Mouse (Mus musculus) Muller cell, postnatal 12 days (primary cell): ENCODE results near the gene Nemf.
"Not testable (repeated sequence)": the region's sequence is repeated elsewhere in the genome, so short reads cannot be mapped to it uniquely, and the experiment has no call there.

Source experiments
- DNase-seq: peaks from one replicate; pipeline ENCODE4 v3.0.0-alpha.2; 2015; ENCODE audit errors: inconsistent ontology term

Gene Nemf

DNA sequence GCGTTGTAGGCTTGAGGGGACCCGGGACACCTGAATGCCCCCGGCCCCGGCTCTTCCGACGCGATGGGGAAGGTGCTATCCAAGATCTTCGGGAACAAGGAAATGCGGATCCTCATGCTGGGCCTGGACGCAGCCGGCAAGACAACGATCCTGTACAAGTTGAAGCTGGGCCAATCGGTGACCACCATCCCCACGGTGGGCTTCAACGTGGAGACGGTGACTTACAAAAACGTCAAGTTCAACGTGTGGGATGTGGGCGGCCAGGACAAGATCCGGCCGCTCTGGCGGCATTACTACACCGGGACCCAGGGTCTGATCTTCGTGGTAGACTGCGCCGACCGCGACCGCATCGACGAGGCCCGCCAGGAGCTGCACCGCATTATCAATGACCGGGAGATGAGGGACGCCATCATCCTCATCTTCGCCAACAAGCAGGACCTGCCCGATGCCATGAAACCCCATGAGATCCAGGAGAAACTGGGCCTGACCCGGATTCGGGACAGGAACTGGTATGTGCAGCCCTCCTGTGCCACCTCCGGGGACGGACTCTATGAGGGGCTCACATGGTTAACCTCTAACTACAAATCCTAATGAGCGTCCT lies 15.9 kb upstream of the Nemf start:
- peak; percentile 36 for DNase-seq

GRCm38 (mm10) chr12:69371854-69372671 lies 15.1 kb upstream of the Nemf start, which contains the start of the genes Arf6 and Gm9887:
Arf6 (plus strand) TSS chr12:69372150.
Gm9887 (minus strand) TSS chr12:69372458.
- peak; percentile 99 for DNase-seq

DNA sequence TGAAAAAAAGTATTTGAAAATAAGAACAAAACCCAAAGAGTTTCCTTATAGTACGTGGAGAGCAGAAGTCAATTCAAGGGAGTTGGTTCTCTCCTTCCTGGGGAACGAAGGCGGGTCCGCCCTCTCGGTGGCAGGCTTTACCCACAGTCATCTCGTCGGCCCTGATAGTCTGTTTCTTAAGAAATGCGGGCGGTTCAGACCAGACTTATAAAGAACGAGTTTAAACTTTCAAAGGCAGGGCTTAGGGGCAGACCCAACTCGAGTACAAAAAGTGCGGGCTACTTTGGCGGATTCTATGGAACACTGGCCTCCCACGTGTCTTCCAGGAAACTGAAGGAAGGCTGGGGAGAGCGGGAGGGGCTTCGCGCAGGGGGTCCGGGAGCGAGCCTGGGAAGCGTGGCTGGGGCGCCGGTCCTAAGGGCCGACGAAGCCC lies 14.5 kb upstream of the Nemf start:
- no peak for DNase-seq

DNA sequence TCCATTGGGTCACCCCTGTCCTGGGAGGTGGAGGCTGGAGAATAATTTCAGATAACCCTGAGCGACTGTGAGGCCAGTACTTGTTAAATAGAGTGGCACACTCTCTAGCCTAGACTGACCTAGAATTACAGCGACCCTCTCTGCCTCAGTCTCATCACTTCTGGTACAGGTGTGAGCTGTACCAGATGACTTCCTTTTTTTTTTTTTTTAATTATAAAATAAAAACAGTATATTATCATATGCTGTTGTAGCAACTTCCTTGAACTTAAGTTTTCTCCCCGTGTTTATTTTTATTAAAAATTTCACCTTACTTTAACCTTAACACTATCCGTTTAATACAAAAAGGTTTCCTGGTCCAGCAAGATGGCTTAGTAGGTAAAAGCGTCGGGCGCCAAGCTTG lies 14.0 kb upstream of the Nemf start:
- DNase-seq: no peak

- DNase-seq: no peak
These were observed 10.6 kb upstream of the Nemf start for GRCm38 (mm10) chr12:69367557-69367956.

DNA sequence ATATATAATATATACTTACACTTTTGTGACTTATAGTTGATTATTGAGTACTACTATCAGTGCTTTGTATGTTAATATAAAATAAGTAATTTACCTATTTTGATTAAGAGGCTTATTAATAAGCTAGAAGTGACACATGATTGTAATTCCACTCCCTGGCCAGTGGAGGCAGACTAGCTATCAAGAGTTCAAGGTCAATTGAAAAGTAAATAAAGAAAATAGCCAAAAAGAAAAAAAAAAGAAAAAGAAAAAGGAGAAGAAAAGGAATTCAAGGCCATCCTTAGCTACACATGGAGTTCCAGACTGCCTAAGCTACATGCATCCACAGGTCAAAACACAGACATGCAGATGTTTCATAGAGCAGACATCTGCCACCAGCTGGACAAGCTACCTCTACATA lies 9.5 kb upstream of the Nemf start:
- no peak for DNase-seq

- DNase-seq: no peak
These were observed 8.8 kb upstream of the Nemf start for GRCm38 (mm10) chr12:69365757-69366156.

DNA sequence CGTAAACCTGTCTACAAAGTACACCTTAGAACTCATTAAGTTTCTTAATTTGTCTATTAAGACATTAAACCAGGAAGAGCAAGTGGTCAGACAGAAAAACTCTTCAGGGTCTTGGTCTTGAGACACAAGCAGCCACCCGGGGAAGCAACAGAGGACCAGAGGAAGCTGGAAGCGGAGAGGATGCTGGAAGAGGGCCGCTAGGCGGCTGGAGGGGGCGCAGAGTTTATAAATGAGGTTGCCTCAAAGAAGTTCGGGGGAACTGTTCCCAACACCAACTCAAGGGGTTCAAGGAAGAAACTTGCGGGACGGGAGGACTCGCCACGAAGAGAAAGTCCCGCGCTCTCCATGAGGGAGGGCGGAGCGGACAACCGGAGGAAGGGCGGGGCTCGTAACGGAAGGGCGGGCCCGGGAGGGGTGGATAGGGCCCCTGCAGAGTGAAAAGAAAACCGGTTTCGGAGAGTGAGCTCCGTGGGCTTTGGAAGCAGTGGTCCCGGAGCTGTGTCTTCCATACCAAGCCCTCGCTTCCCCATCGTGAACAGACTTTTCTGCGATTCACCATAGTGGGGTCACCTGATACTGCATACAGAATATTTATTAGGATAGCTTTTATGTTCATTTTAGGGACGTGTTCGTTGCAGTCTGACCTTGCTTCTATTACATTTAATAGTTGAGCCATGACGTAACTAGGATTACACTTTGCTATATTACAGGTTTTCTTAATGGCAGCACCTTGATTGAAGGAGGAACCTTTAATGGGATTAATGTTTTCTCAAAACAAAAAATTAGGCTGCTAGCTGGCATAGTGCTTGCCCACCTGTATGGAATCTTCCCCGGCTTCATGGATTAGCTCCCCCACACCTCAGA lies 7.2 kb upstream of the Nemf start:
- DNase-seq: peak; percentile 80

DNA sequence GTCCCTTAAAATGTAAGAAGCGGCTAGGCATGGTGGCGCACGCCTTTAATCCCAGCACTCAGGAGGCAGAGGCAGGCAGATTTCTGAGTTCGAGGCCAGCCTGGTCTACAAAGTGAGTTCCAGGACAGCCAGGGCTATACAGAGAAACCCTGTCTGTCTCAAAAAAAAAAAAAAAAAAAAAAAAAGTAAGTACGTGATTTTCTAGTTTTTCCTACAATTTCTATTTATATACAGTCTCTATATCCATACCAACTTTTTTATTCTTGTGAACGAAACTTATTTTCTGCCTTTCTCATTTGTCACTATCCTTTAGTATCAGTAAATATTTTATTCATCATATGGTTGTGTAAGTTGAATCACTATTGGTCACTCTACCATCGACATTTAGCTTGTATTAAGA lies 6.1 kb upstream of the Nemf start:
- DNase-seq: not testable (repeated sequence)

DNA sequence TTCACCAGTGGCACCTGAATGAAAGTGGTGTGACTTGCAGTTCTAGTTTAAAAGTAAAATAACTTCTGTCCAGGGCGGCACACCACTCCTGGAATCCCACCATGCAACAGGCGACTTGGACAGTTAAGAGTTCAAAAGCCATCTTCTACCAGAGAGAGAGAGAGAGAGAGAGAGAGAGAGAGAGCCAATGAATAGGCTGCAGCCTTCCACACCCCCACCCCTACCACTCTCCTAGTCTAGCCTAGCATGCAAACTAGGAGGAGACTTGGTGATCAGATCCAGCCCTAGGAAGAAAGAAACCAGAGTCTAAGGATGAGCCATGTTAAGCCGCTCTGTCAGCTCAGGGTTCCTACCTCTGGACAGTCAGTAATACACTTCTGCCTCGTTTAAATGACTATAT lies 5.4 kb upstream of the Nemf start:
- peak; percentile 26 for DNase-seq

- no peak for DNase-seq
These were observed 5.0 kb upstream of the Nemf start for GRCm38 (mm10) chr12:69361919-69362318.

GRCm38 (mm10) chr12:69360997-69361899 lies 4.3 kb upstream of the Nemf start:
- DNase-seq: peak; percentile 99

DNA sequence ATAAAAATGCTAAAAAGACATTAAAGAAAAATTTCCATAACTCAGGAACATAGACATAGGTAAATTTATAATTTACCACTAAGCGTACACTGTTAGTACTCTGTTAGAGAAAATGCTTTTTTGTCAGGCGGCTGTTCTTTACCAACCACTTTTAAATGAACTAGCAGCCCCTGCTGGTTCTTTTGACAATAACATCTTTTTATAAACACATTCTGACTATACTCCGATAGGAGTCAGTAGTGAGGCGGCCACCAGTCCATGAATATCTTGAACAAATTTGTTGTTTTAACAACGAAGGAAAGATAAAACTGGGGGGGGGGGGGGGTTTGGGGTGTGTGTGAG lies 3.7 kb upstream of the Nemf start:
- no peak for DNase-seq

DNA sequence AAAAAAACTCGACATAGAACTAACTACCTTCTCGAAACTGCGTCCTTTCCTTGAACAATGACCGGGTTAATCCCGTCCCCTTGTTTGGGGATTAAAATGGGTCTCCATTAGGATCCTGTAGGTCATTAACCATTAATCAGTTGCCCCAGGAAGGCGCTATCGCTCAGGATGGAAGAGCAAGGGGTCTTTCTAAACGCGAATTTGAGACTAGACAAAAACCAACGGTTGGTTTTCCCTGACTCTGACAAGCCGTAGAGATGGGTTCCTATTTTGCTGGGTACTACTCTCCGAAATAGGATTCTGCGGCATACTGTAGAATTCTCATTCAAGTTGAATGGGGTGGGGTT lies 308 bp upstream of the Nemf start:
- DNase-seq: no peak

DNA sequence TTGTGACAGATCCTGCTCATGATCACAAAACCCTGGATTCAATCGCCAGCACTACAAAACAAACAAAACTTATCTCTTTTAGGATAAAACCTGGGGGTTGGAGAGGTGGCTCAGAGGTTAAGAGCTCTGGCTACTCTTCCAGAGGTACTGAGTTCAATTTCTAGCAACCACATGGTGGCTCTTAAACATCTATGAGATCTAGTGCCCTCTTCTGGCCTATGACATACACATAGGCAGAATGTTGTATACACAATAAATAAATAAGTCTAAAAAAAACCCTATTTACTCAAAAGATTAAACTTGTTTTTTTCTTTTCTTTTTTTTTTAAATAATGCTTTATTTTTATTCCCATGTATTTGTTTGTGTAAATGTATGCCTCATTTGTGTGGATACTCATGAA lies 5.3 kb downstream of the Nemf start:
- no peak for DNase-seq

- DNase-seq: no peak
These were observed 7.0 kb downstream of the Nemf start for GRCm38 (mm10) chr12:69349928-69350327.

DNA sequence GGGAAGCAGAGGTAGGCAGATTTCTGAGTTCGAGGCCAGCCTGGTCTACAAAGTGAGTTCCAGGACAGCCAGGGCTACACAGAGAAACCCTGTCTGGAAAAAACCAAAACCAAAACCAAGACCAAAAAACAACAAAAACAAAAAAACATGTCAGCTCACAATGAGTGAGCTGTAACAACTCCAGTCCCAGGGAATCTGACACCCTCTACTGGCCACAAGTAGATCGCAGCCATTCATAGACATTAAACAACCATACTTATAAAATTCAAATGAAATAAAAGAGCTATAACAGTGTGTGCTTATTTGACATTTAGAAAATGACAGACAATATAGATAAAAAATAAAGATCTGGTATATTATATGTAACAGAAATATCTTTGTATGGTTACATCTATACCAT lies 23.4 kb downstream of the Nemf start:
- DNase-seq: peak; percentile 8

DNA sequence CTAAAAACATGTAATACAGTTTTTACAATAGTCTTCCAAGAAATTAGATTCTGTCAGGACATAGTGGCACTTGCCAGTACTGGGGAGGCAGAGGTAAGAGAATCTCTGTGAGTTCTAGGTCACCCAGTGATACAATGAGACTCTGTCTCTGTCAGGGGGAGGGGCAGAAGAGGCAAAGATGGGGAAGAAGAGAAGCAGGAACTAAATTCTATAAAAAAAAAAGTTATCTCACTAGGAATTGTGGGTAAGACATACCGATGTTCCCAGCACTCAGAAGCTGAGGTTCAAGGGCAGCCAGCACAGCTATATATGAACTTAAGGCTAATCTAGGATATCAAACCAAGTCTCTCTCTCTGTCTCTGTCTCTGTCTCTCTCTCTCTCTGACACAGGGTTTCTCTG lies 24.8 kb downstream of the Nemf start:
- no peak for DNase-seq

- DNase-seq: no peak
These were observed 25.8 kb downstream of the Nemf start for GRCm38 (mm10) chr12:69331187-69331586.

DNA sequence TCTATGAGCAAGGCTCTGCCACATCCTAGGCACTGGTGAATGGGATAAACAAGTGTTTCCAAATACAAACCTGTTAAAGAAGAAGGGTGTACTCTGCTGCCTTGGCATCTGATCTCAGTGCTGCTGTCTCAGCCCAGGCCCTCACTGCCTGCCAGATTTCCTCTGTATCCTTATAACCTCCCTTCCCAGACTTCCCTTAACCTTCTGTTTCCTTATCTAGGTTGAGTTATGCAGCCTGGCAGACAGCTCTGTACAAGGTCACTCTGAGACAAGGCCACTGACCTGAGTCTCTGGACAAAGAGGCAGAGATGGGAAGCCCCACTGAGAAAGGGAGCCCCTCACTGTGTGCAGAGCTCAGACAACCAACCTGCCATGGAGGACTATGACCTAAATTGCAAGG lies 38.5 kb downstream of the Nemf start:
- DNase-seq: no peak

GRCm38 (mm10) chr12:69309659-69310058 lies 47.3 kb downstream of the Nemf start:
- no peak for DNase-seq

DNA sequence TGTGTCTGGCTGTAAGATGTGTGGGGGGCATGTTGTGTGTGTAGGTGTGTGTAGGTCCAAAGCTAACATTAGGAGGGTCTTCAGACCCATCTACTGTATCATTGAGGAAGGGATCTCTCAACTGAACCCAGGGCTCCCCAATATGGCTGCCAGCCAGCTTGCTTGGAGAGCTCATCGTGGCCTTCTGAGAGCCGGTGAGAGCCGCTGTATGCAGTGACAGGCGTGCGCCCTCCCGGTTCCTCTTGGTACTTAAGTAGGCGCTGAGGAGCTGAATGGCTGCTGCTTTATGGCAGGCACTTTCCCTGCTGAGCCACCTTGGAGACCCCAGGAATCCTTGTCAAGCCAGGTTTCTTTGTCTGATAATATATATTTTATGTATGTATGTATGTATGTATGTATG lies 50.6 kb downstream of the Nemf start:
- DNase-seq: no peak
